Mouse (Mus musculus): ENCODE measurements around the gene Svs1. TPM values are rescaled to one million over a fixed set of nuclear protein-coding genes. Genes with fewer than 3 reads are reported as not detected.
A peak's percentile ranks its signal among the peaks of the same experiment; 100 is the strongest.

Gene Svs1
- polyA plus RNA-seq, 1 experiment from 2014 or later, result not detected

GRCm38 (mm10) chr6:48979616-48980015 is 7.0 kb upstream of the Svs1 start:
- WGBS, result 49% methylated on average over 1 of the region's 1 CpGs
- ATAC-seq (ENCODE audit: borderline replicate concordance, extremely low read depth, low FRiP score, low TSS enrichment), result no peak
- H3K9me3 ChIP-seq, result no peaks in the 10 kb centered on the region
- H3K9ac ChIP-seq, result no peak overlapping the region
- H3K4me3 ChIP-seq, result no peak overlapping the region
- no peak overlapping the region for H3K4me2 ChIP-seq
- no peaks in the 10 kb centered on the region for H3K4me1 ChIP-seq
- H3K27me3 ChIP-seq, result no peaks in the 10 kb centered on the region
- H3K27ac ChIP-seq, result no peak overlapping the region
- H3K36me3 ChIP-seq, result no peaks in the 10 kb centered on the region

GRCm38 (mm10) chr6:48982305-48982704 is 4.4 kb upstream of the Svs1 start:
- Histone ChIP-seq H3K27ac (no peak overlapping the region), H3K4me3 (no peak overlapping the region), H3K9me3 (no peaks in the 10 kb centered on the region), H3K36me3 (no peaks in the 10 kb centered on the region), H3K27me3 (no peaks in the 10 kb centered on the region), H3K9ac (no peak overlapping the region), H3K4me2 (no peak overlapping the region), H3K4me1 (no peaks in the 10 kb centered on the region)
- no peak for ATAC-seq (ENCODE audit: borderline replicate concordance, extremely low read depth, low FRiP score, low TSS enrichment)
- 67% methylated on average over 3 of the region's 3 CpGs for WGBS

DNA sequence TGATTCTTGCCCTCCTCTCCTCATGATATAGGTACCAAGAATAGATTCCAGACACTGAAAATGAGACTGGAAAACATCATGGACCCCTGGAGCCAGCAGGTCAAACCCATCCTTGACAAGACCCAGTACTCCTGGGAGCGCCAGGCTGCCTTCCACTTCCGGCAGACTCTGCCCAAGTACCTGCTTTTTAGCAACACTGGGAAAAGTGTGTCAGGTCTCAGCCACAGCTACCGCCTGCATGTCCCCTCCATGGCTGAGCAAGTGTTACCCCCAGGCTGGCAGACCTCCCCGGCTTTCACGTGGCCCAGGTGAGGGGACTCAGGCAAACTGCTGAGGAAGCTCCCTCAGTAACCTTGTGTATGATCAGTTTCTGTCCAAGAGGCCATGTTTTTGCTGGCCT is 3.3 kb downstream of the Svs1 start:
- ATAC-seq (ENCODE audit: borderline replicate concordance, extremely low read depth, low FRiP score, low TSS enrichment), result no peak
- no peaks in the 10 kb centered on the region for H3K4me1 ChIP-seq
- 93% methylated on average over 5 of the region's 5 CpGs for WGBS

DNA sequence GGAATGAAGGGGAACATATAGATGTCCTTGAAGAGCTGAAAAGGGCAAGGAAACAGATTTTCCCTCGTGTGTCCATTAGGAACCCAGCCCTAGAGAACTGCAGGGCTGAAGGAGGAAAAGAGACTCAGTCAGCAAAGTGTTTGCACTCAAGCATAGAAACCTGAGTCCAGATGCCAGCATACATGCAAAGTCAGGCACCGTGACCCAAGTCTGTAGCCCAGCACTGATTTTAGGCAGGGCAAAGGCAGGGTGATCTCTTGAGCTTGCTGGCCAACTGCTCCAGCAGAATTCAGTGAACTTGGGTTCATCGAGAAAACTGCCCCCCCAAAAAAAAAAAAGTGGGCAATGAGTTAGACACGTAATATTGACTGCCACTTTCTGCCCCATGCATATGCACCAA is 5.3 kb downstream of the Svs1 start:
- 71% methylated on average over 4 of the region's 4 CpGs for WGBS

More for the DNA sequence above, 3.3 kb downstream of the Svs1 start:
- no peaks in the 10 kb centered on the region for H3K9me3 ChIP-seq
- no peak overlapping the region for H3K27ac ChIP-seq
- no peak overlapping the region for H3K4me2 ChIP-seq
- no peak overlapping the region for H3K9ac ChIP-seq
- no peak overlapping the region for H3K4me3 ChIP-seq
- no peaks in the 10 kb centered on the region for H3K36me3 ChIP-seq
- H3K27me3 ChIP-seq, result no peaks in the 10 kb centered on the region

DNA sequence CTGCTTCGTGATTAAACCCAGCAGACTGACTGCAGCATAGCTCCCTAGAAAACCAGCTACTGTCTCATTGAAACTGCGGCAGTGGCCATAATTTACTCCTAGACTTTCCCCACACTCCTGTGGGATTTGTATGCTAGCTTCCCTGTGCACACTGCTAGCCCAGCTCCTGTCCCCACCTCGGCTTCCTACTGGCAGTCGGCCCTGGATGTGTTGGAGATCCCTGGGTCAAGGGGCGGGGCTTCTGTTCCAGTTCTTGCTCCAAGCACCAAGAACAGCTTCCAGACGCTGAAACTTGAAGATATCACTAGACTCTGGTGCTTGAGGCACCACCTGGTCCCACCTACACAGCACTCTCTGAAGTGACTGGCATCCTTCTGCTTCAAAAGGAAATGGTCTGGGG is 11.5 kb downstream of the Svs1 start:
- H3K27me3 ChIP-seq, result no peaks in the 10 kb centered on the region
- WGBS, result 38% methylated on average over 6 of the region's 6 CpGs
- ATAC-seq (ENCODE audit: borderline replicate concordance, extremely low read depth, low FRiP score, low TSS enrichment), result no peak
- H3K36me3 ChIP-seq, result no peaks in the 10 kb centered on the region
- no peaks in the 10 kb centered on the region for H3K9me3 ChIP-seq
- H3K4me1 ChIP-seq, result no peaks in the 10 kb centered on the region
- no peak overlapping the region for H3K9ac ChIP-seq
- H3K27ac ChIP-seq, result no peak overlapping the region
- H3K4me2 ChIP-seq, result no peak overlapping the region
- no peak overlapping the region for H3K4me3 ChIP-seq

More for the DNA sequence above, 5.3 kb downstream of the Svs1 start:
- Histone ChIP-seq H3K4me3 (no peak overlapping the region), H3K9me3 (no peaks in the 10 kb centered on the region), H3K27ac (no peak overlapping the region), H3K4me2 (no peak overlapping the region), H3K9ac (no peak overlapping the region), H3K27me3 (no peaks in the 10 kb centered on the region), H3K36me3 (no peaks in the 10 kb centered on the region), H3K4me1 (no peaks in the 10 kb centered on the region)
- no peak for ATAC-seq (ENCODE audit: borderline replicate concordance, extremely low read depth, low FRiP score, low TSS enrichment)

GRCm38 (mm10) chr6:48998796-48999195 is 12.1 kb downstream of the Svs1 start:
- ATAC-seq (ENCODE audit: borderline replicate concordance, extremely low read depth, low FRiP score, low TSS enrichment), result no peak
- Histone ChIP-seq H3K27me3 (no peaks in the 10 kb centered on the region), H3K9ac (no peak overlapping the region), H3K4me1 (no peaks in the 10 kb centered on the region), H3K36me3 (no peaks in the 10 kb centered on the region), H3K4me3 (no peak overlapping the region), H3K4me2 (no peak overlapping the region), H3K9me3 (no peaks in the 10 kb centered on the region), H3K27ac (no peak overlapping the region)
- WGBS, result 77% methylated on average over 4 of the region's 4 CpGs

- Histone ChIP-seq H3K27ac (no peak overlapping the region), H3K36me3 (no peaks in the 10 kb centered on the region), H3K4me1 (peaks cover 2% of the 10 kb centered on the region), H3K4me2 (no peak overlapping the region), H3K9me3 (no peaks in the 10 kb centered on the region), H3K9ac (no peak overlapping the region), H3K4me3 (no peak overlapping the region), H3K27me3 (no peaks in the 10 kb centered on the region)
- no peak for ATAC-seq (ENCODE audit: borderline replicate concordance, extremely low read depth, low FRiP score, low TSS enrichment)
- 35% methylated on average over 4 of the region's 4 CpGs for WGBS
Measured at GRCm38 (mm10) chr6:49003381-49003780, 16.7 kb downstream of the Svs1 start.

DNA sequence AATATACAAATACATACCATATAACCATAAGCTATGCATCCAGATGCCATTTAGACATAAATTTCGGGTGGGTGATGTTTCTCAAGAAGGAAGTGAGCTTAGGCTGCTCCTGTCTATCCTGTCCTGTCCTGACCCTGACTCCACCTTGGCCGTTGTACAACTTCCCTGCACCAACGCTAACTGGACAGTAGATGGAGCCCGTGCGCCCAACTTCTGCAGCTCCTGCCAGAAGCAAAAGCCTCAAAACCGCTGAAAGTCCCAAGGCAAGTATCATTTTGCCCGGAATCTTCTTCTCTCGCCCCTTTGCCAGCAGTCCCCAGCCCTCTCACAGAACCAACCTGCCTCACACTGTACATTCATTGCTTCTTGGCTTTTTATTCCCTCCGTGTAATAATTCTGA is 21.3 kb downstream of the Svs1 start:
- WGBS, result under 1% methylated on average over 9 of the region's 9 CpGs

DNA sequence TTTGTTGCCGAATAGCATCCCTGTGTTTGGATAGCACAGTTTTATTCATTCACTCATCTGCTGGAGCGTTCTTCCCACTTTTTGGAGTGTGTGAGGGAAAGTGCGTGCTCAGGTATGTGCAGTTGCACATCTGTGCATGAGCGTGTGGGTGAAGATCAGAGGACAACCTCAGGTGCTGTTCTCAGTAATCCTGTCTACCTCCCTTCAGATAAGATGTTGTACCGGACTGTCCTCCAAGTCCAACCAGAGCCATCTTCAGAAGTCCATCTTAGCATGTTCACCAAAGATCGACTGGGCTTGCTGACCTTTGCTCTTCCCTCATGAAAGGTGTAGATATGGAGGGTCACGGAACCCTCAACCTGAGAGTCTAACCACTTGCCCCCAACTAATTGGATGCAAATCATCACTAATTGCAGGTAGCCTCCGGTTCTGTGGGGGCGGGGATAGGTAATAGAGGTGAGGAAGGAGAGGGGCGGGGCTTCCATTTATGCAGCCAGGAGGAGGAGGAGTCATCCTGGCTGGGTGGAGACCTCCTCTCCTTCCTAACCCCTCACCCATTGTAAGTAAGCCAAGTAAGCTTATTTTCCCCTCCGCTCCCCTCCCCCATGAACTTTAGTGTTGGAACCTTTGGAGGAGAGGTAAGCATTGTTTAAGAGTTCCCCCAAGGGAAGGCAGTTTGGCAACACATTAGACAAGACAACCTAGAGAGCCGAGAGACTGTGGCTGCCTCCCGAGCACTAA is 21.9 kb downstream of the Svs1 start:
- Histone ChIP-seq H3K27ac (no peak overlapping the region), H3K36me3 (no peaks in the 10 kb centered on the region), H3K9ac (peak overlapping the region; percentile 21; the same call in 1 of the 2 replicates), H3K4me1 (peaks cover 7% of the 10 kb centered on the region), H3K27me3 (no peaks in the 10 kb centered on the region), H3K9me3 (no peaks in the 10 kb centered on the region), H3K4me3 (peak overlapping the region; percentile 27), H3K4me2 (peak overlapping the region; percentile 55)
- 22% methylated on average over 13 of the region's 13 CpGs for WGBS
- ATAC-seq (ENCODE audit: borderline replicate concordance, extremely low read depth, low FRiP score, low TSS enrichment), result no peak

More for the DNA sequence above, 21.3 kb downstream of the Svs1 start:
- H3K27me3 ChIP-seq, result no peaks in the 10 kb centered on the region
- no peaks in the 10 kb centered on the region for H3K9me3 ChIP-seq
- peak overlapping the region; percentile 55 for H3K4me2 ChIP-seq
- peaks cover 7% of the 10 kb centered on the region for H3K4me1 ChIP-seq
- H3K36me3 ChIP-seq, result no peaks in the 10 kb centered on the region
- ATAC-seq (ENCODE audit: borderline replicate concordance, extremely low read depth, low FRiP score, low TSS enrichment), result no peak
- no peak overlapping the region for H3K27ac ChIP-seq
- H3K9ac ChIP-seq, result peak overlapping the region; percentile 21; the same call in 1 of the 2 replicates
- peak overlapping the region; percentile 27 for H3K4me3 ChIP-seq

- H3K4me2 ChIP-seq, result peak overlapping the region; percentile 55
- ATAC-seq (ENCODE audit: borderline replicate concordance, extremely low read depth, low FRiP score, low TSS enrichment), result no peak
- no peaks in the 10 kb centered on the region for H3K27me3 ChIP-seq
- no peak overlapping the region for H3K9ac ChIP-seq
- no peak overlapping the region for H3K4me3 ChIP-seq
- no peak overlapping the region for H3K27ac ChIP-seq
- no peaks in the 10 kb centered on the region for H3K36me3 ChIP-seq
- H3K9me3 ChIP-seq, result no peaks in the 10 kb centered on the region
- WGBS, result 14% methylated on average over 7 of the region's 7 CpGs
- H3K4me1 ChIP-seq, result peaks cover 7% of the 10 kb centered on the region
Measured at GRCm38 (mm10) chr6:49009161-49009555, 22.5 kb downstream of the Svs1 start.

DNA sequence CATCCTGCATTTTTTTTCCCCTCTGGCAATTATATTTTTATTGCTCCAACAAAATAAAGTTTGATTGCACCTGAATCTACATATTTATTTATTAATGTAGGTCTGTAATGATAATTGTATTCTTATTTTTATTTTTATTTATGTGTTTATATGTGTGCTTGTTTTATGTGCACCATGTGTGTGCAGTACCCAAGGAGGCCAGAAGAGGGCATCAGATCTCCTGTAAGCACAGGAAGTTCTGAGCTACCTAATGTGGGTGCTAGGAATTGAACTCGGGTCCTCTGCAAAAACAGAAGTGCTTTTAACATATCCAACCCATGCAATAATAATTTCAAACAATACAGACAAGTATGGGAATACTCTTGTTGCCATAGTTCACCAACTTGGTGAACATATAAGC is 23.0 kb downstream of the Svs1 start:
- Histone ChIP-seq H3K27ac (no peak overlapping the region), H3K27me3 (no peaks in the 10 kb centered on the region), H3K4me3 (no peak overlapping the region), H3K9ac (no peak overlapping the region), H3K9me3 (no peaks in the 10 kb centered on the region), H3K36me3 (no peaks in the 10 kb centered on the region), H3K4me2 (no peak overlapping the region), H3K4me1 (peaks cover 7% of the 10 kb centered on the region)
- ATAC-seq (ENCODE audit: borderline replicate concordance, extremely low read depth, low FRiP score, low TSS enrichment), result no peak
- WGBS, result 85% methylated on average over 1 of the region's 1 CpGs

GRCm38 (mm10) chr6:49011191-49011590 is 24.5 kb downstream of the Svs1 start:
- Histone ChIP-seq H3K4me1 (peaks cover 7% of the 10 kb centered on the region), H3K9ac (no peak overlapping the region), H3K27me3 (no peaks in the 10 kb centered on the region), H3K9me3 (no peaks in the 10 kb centered on the region), H3K36me3 (no peaks in the 10 kb centered on the region), H3K4me2 (no peak overlapping the region), H3K4me3 (no peak overlapping the region), H3K27ac (no peak overlapping the region)
- WGBS, result 62% methylated on average over 5 of the region's 5 CpGs
- no peak for ATAC-seq (ENCODE audit: borderline replicate concordance, extremely low read depth, low FRiP score, low TSS enrichment)
